Mouse (Mus musculus) bone marrow, adult 2 months (tissue): ENCODE results near the gene Chst11. TPM values are rescaled to one million over a fixed set of nuclear protein-coding genes. Genes with fewer than 3 reads are reported as not detected.

Experiments used
- H3K27ac ChIP-seq: fragments of 200-500 bp; 2 replicates; pipeline ENCODE4 v1.5.1; 2012; ENCODE audit warnings: low read depth, mild to moderate bottlenecking, control low read depth, inconsistent platforms, low read length; ENCODE audit not compliant: control insufficient read depth, poor library complexity, insufficient read depth
- H3K4me1 ChIP-seq: fragments of 200-500 bp; 2 replicates; pipeline ENCODE4 v1.6.1; 2011; ENCODE audit warnings: low read length; ENCODE audit not compliant: control insufficient read depth, insufficient read depth
- H3K4me3 ChIP-seq: fragments of 200-500 bp; replicated peaks from 2 replicates; pipeline ENCODE3; 2011; ENCODE audit warnings: mild to moderate bottlenecking, low read depth, low read length, control low read depth; ENCODE audit not compliant: control insufficient read depth
- CTCF ChIP-seq: fragments of 200-500 bp; IDR thresholded peaks from 2 replicates; pipeline ENCODE4 v1.5.1; 2011; ENCODE audit warnings: low read length, control low read depth; ENCODE audit not compliant: control insufficient read depth, insufficient read depth
- POLR2A ChIP-seq: fragments of 200-500 bp; IDR thresholded peaks from 2 replicates; pipeline ENCODE4 v1.6.1; 2011; ENCODE audit warnings: low read depth, mild to moderate bottlenecking, control low read depth, low read length, borderline replicate concordance; ENCODE audit not compliant: control insufficient read depth
- WGBS: fragments of 180-500 bp; shearing (Covaris S2); methylation state at CpG from one replicate; pipeline ENCODE4 v1.1.7; 2018; 5-methylcytosine and 5-hydroxymethylcytosine counted together
- polyA plus RNA-seq: library from polyadenylated mRNA; stranded (reverse); fragments of >200 nt; gene quantifications from 2 replicates; pipeline ENCODE4 v1.2.4, GENCODE M21; 2011; ENCODE audit warnings: low replicate concordance; ENCODE audit not compliant: missing spikeins, insufficient read depth, insufficient read length

The Chst11 gene
- polyA plus RNA-seq, 1 experiment: 6.4 TPM

GRCm38 (mm10) chr10:83141434-83141833 lies 156.1 kb downstream of the Chst11 start:
- TF ChIP-seq POLR2A (no peak), CTCF (no peak)
- Histone ChIP-seq H3K4me3 (no peak overlapping the region), H3K4me1 (no peaks in the 10 kb centered on the region), H3K27ac (no peak overlapping the region)
- 72% methylated on average over 5 of the region's 5 CpGs for WGBS

- Histone ChIP-seq H3K4me1 (no peaks in the 10 kb centered on the region), H3K4me3 (no peak overlapping the region), H3K27ac (no peak overlapping the region)
- TF ChIP-seq POLR2A: no peak
- 73% methylated on average over 10 of the region's 10 CpGs for WGBS
Observed at GRCm38 (mm10) chr10:83143049-83143448, 157.8 kb downstream of the Chst11 start.

GRCm38 (mm10) chr10:83145836-83146235 lies 160.5 kb downstream of the Chst11 start:
- Histone ChIP-seq H3K4me1 (no peaks in the 10 kb centered on the region), H3K4me3 (no peak overlapping the region), H3K27ac (no peak overlapping the region)
- 91% methylated on average over 14 of the region's 14 CpGs for WGBS
- no peak for TF ChIP-seq POLR2A
- TF ChIP-seq CTCF: no peak

GRCm38 (mm10) chr10:83149342-83150178 lies 164.3 kb downstream of the Chst11 start:
- TF ChIP-seq CTCF (no peak), POLR2A (no peak)
- no peak overlapping the region for H3K4me3 ChIP-seq
- peaks cover 3% of the 10 kb centered on the region; the same call in 1 of the 2 replicates for H3K4me1 ChIP-seq
- H3K27ac ChIP-seq: no peak overlapping the region
- 45% methylated on average over 12 of the region's 12 CpGs for WGBS

GRCm38 (mm10) chr10:83150587-83150986 lies 165.3 kb downstream of the Chst11 start:
- H3K4me1 ChIP-seq: peaks cover 4% of the 10 kb centered on the region; the same call in 1 of the 2 replicates
- 90% methylated on average over 7 of the region's 7 CpGs for WGBS

GRCm38 (mm10) chr10:83151362-83151761 lies 166.1 kb downstream of the Chst11 start:
- H3K4me1 ChIP-seq: peaks cover 4% of the 10 kb centered on the region; the same call in 1 of the 2 replicates
- H3K27ac ChIP-seq: no peak overlapping the region
- 87% methylated on average over 6 of the region's 6 CpGs for WGBS
- TF ChIP-seq POLR2A (no peak), CTCF (no peak)
- H3K4me3 ChIP-seq: no peak overlapping the region

More at GRCm38 (mm10) chr10:83150587-83150986, 165.3 kb downstream of the Chst11 start:
- H3K27ac ChIP-seq: no peak overlapping the region
- TF ChIP-seq CTCF (no peak), POLR2A (no peak)
- no peak overlapping the region for H3K4me3 ChIP-seq

- WGBS: 62% methylated on average over 16 of the region's 16 CpGs
- Histone ChIP-seq H3K27ac (no peak overlapping the region), H3K4me1 (peaks cover 4% of the 10 kb centered on the region; the same call in 1 of the 2 replicates), H3K4me3 (no peak overlapping the region)
- no peak for TF ChIP-seq CTCF
Observed at GRCm38 (mm10) chr10:83151896-83152685, 166.8 kb downstream of the Chst11 start.

- peaks cover 4% of the 10 kb centered on the region; the same call in 1 of the 2 replicates for H3K4me1 ChIP-seq
- TF ChIP-seq CTCF (no peak), POLR2A (no peak)
- 70% methylated on average over 1 of the region's 1 CpGs for WGBS
- no peak overlapping the region for H3K27ac ChIP-seq
- no peak overlapping the region for H3K4me3 ChIP-seq
Observed at GRCm38 (mm10) chr10:83152723-83153122, 167.4 kb downstream of the Chst11 start.
